Mouse (Mus musculus) CH12.LX (cell line): ENCODE measurements at regions not wholly inside any gene's neighbourhood (a gene's known extent, or its start where the extent isn't known, plus 50 kb on each side); places are given as distances from the start of the nearest gene placed in this dataset.

ENCODE experiments used
- CTCF ChIP-seq, 2 experiments: IDR thresholded peaks in 1 of 2; conservative IDR thresholded peaks in 1 of 2; 2 replicates each; pipeline ENCODE4 v1.5.1; 2011 to 2012; ENCODE audit warnings: low read depth in 2 of 2, low read length in 2 of 2, improper control_type of control experiment in 1 of 2, inconsistent platforms in 1 of 2, mild to moderate bottlenecking in 1 of 2, moderate library complexity in 1 of 2
- POLR2A ChIP-seq: IDR thresholded peaks from 2 replicates; pipeline ENCODE4 v1.6.1; 2011; ENCODE audit warnings: low read depth, mild to moderate bottlenecking, improper control_type of control experiment, low read length
- RAD21 ChIP-seq: IDR thresholded peaks from 2 replicates; pipeline ENCODE4 v1.6.1; 2011; ENCODE audit warnings: low read depth, mild to moderate bottlenecking, low read length, improper control_type of control experiment, moderate library complexity
- RCOR1 ChIP-seq: conservative IDR thresholded peaks from 2 replicates; pipeline ENCODE4 v1.6.1; 2012; ENCODE audit warnings: low read depth, mild to moderate bottlenecking, inconsistent platforms, low read length, improper control_type of control experiment

- no peak for TF ChIP-seq CTCF (conservative IDR thresholded peaks at IDR 0.05 in 1 of 2, IDR thresholded peaks at IDR 0.05 in 1 of 2; ENCODE audit: low read depth in 2 of 2, low read length in 2 of 2)
- TF ChIP-seq POLR2A: no peak
- TF ChIP-seq RCOR1: no peak
- no peak for TF ChIP-seq RAD21
Observed at GRCm38 (mm10) chr8:116243493-116243892, 261.3 kb upstream of the Dynlrb2 start.
